Mouse (Mus musculus): ENCODE measurements around the gene Cacna2d3. TPM values are rescaled to one million over a fixed set of nuclear protein-coding genes. Genes with fewer than 3 reads are reported as not detected.

Gene Cacna2d3
- total and polyA plus RNA-seq, 3 experiments: not detected

- H3K4me1 ChIP-seq (ENCODE audit: control insufficient read depth in 1 of 2, insufficient read depth in 2 of 2): no peaks in the 10 kb centered on the region
- peaks cover 49% of the 10 kb centered on the region for H3K27me3 ChIP-seq (replicated peaks)
- DNase-seq (ENCODE audit: extremely low read depth): no peak
- H3K27ac ChIP-seq (ENCODE audit: insufficient read depth, low read depth): no peak overlapping the region
- in situ Hi-C loops (cut with MboI; ENCODE audit: low pct_ligation_motif_present, low pct_unique_long_range_greater_than_20kb, low sequenced_read_pairs): no loop called here
- no peak overlapping the region for H3K4me3 ChIP-seq (replicated peaks in 1 of 3; ENCODE audit: low read depth in 2 of 3, low read length in 2 of 3, poor library complexity in 1 of 3)
- H3K9ac ChIP-seq (ENCODE audit: insufficient read depth, low read depth): no peak overlapping the region
- TF ChIP-seq ETS1 (conservative IDR thresholded peaks at IDR 0.05; ENCODE audit: low read depth, low read length): no peak
- no peak for TF ChIP-seq HCFC1 (IDR thresholded peaks at IDR 0.05; ENCODE audit: low read depth, low read length)
- TF ChIP-seq IRF4 (IDR thresholded peaks at IDR 0.05; ENCODE audit: low read depth, low read length): no peak
- TF ChIP-seq EP300 (IDR thresholded peaks at IDR 0.05; ENCODE audit: low read length): no peak
- no peak for TF ChIP-seq ELF1 (IDR thresholded peaks at IDR 0.05; ENCODE audit: low read depth, low read length)
- no peak for TF ChIP-seq JUN (IDR thresholded peaks at IDR 0.05; ENCODE audit: insufficient read depth, low read depth, low read length)
- no peak for TF ChIP-seq MAX (IDR thresholded peaks at IDR 0.05; ENCODE audit: low read length)
- no peak for TF ChIP-seq ZMIZ1 (IDR thresholded peaks at IDR 0.05; ENCODE audit: low read depth, low read length)
- no peak for TF ChIP-seq MAZ (IDR thresholded peaks at IDR 0.05; ENCODE audit: low read depth, low read length)
- no peak for TF ChIP-seq MXI1 (IDR thresholded peaks at IDR 0.05; ENCODE audit: low read depth, low read length)
- no peak for TF ChIP-seq TCF12 (IDR thresholded peaks at IDR 0.05; ENCODE audit: low read depth, low read length)
- TF ChIP-seq POLR2AphosphoS2 (IDR thresholded peaks at IDR 0.05; ENCODE audit: low read depth, low read length): no peak
- no peak for TF ChIP-seq MEF2A (IDR thresholded peaks at IDR 0.05; ENCODE audit: borderline replicate concordance, low read depth, low read length)
- no peak for TF ChIP-seq RAD21 (IDR thresholded peaks at IDR 0.05; ENCODE audit: low read depth, low read length)
- TF ChIP-seq JUND (conservative IDR thresholded peaks at IDR 0.05; ENCODE audit: low read depth, low read length): no peak
- TF ChIP-seq RCOR1 (conservative IDR thresholded peaks at IDR 0.05; ENCODE audit: low read depth, low read length): no peak
- no peak for TF ChIP-seq POLR2A (IDR thresholded peaks at IDR 0.05; ENCODE audit: low read depth, low read length)
- no peak for TF ChIP-seq TBP (conservative IDR thresholded peaks at IDR 0.05; ENCODE audit: low read depth, low read length)
- no peak for TF ChIP-seq GABPA (IDR thresholded peaks at IDR 0.05; ENCODE audit: insufficient replicate concordance, low read depth, low read length)
- no peak for TF ChIP-seq NRF1 (IDR thresholded peaks at IDR 0.05; ENCODE audit: low read depth, low read length)
- no peaks in the 10 kb centered on the region for H3K9me3 ChIP-seq (replicated peaks; ENCODE audit: low read length)
- H3K4me2 ChIP-seq (ENCODE audit: insufficient read depth, low read depth, poor library complexity, severe bottlenecking): no peak overlapping the region
- H3K36me3 ChIP-seq (replicated peaks in 1 of 2; ENCODE audit: control insufficient read depth in 1 of 2, insufficient read depth in 1 of 2, low read length in 1 of 2): no peaks in the 10 kb centered on the region
- dilution Hi-C loops (cut with MboI; ENCODE audit: extremely low pct_ligation_motif_present, extremely low pct_unique_long_range_greater_than_20kb, low sequenced_read_pairs): no loop called here
- no peaks in the 10 kb centered on the region for H3K79me2 ChIP-seq (replicated peaks; ENCODE audit: control insufficient read depth, extremely low read depth, insufficient read depth, poor library complexity, severe bottlenecking)
Observed at GRCm38 (mm10) chr14:29612436-29612835, 109.2 kb downstream of the Cacna2d3 start.

- in situ Hi-C loops (cut with MboI; ENCODE audit: low pct_ligation_motif_present, low pct_unique_long_range_greater_than_20kb, low sequenced_read_pairs) (no loop called here), dilution Hi-C loops (cut with MboI; ENCODE audit: extremely low pct_ligation_motif_present, extremely low pct_unique_long_range_greater_than_20kb, low sequenced_read_pairs) (no loop called here)
Observed at GRCm38 (mm10) chr14:29608761-29609160, 112.9 kb downstream of the Cacna2d3 start.

More at GRCm38 (mm10) chr14:29608761-29609160, 112.9 kb downstream of the Cacna2d3 start:
- Histone ChIP-seq H3K4me2 (ENCODE audit: insufficient read depth, low read depth, poor library complexity, severe bottlenecking) (no peak overlapping the region), H3K27me3 (replicated peaks) (peaks cover 55% of the 10 kb centered on the region), H3K4me1 (ENCODE audit: control insufficient read depth in 1 of 2, insufficient read depth in 2 of 2) (no peaks in the 10 kb centered on the region), H3K27ac (ENCODE audit: insufficient read depth, low read depth) (no peak overlapping the region), H3K36me3 (replicated peaks in 1 of 2; ENCODE audit: control insufficient read depth in 1 of 2, insufficient read depth in 1 of 2, low read length in 1 of 2) (no peaks in the 10 kb centered on the region), H3K9ac (ENCODE audit: insufficient read depth, low read depth) (no peak overlapping the region), H3K79me2 (replicated peaks; ENCODE audit: control insufficient read depth, extremely low read depth, insufficient read depth, poor library complexity, severe bottlenecking) (no peaks in the 10 kb centered on the region), H3K4me3 (replicated peaks in 1 of 3; ENCODE audit: low read depth in 2 of 3, low read length in 2 of 3, poor library complexity in 1 of 3) (no peak overlapping the region), H3K9me3 (replicated peaks; ENCODE audit: low read length) (no peaks in the 10 kb centered on the region)
- TF ChIP-seq ZNF384 (IDR thresholded peaks at IDR 0.05; ENCODE audit: low read depth, low read length): no peak
- TF ChIP-seq ELF1 (IDR thresholded peaks at IDR 0.05; ENCODE audit: low read depth, low read length): no peak
- TF ChIP-seq EP300 (IDR thresholded peaks at IDR 0.05; ENCODE audit: low read length): no peak
- TF ChIP-seq MAFK (IDR thresholded peaks at IDR 0.05; ENCODE audit: insufficient replicate concordance, low read length): no peak
- no peak for DNase-seq (ENCODE audit: extremely low read depth)

All from CH12.LX (cell line).